Mouse (Mus musculus): ENCODE data around the gene Zfp462. TPM values are rescaled to one million over a fixed set of nuclear protein-coding genes. Genes with fewer than 3 reads are reported as not detected.

Zfp462 gene
- total RNA-seq, 4 experiments from 2014 or later: 43.7 to 73.9 (median 58.2) TPM

- no peak for DNase-seq
These were observed 51.2 kb downstream of the Zfp462 start for GRCm38 (mm10) chr4:54996064-54996463.

- no peak for DNase-seq
These were observed 53.4 kb downstream of the Zfp462 start for GRCm38 (mm10) chr4:54998146-54998841.

DNA sequence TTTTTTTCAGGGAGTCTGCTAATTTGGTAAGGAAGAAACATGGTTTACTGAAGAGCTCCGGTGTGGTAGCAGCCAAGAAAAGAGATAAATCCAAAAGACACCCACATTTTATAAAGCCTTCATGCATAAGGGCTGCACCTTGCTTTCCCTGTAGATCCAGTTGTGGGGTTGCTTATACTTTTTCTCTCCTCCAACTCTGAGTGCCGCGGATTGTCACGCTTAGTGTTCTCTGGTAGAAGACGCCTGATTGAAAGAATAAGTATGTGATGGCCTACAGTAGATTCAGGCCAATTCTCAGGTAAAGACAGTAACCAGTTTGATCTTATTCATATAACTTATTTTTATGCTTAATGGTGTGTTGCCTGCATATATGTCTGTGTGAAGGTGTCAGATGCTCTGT, 54.7 kb downstream of the Zfp462 start:
- no peak for DNase-seq

GRCm38 (mm10) chr4:55001386-55001785, 56.5 kb downstream of the Zfp462 start:
- DNase-seq: no peak

- no peak for DNase-seq
These were observed 58.3 kb downstream of the Zfp462 start for GRCm38 (mm10) chr4:55003128-55003527.

DNA sequence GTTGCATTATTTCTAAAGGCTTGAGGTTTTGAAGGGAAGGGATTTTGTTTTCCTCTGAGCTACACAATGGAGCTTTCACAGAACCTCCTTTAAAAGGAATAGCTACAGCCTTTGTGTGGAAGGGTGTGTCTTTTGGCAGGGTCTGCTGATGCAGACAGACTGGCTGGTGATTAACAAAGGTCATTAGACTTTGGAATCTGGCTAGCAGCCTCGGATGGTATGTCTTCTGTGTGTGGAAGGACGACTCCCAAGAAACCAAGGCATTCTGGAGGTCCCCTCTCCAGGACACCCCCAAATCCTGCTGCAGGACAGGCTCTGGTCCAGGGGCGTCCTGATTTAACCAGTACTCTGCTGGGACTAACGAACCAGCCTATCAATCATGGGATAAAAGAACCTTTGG, 60.2 kb downstream of the Zfp462 start:
- DNase-seq: no peak

DNA sequence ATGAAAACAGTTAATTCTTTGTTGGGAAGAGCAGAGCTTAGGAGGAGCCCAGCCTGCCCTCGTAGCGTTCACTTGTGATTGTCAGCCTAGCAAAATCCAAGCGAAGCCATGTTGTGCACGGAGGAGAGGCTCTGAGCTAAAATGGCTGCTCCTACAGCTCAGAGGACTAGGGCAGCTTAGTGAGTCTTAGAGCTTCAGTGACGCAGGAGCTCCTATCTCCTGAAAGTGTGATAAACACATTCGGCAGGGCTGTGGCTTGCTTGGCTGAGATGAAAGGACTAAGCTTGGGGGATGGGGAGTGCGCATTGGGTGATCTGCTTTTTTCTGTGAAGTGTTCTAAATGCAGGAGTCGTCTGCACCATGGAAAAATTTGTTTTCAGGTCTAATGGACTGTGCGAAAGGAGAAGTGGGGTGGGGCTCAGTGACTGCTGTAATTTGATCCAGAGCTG, 60.7 kb downstream of the Zfp462 start:
- DNase-seq: peak; percentile 55

- no peak for DNase-seq
These were observed 61.2 kb downstream of the Zfp462 start for GRCm38 (mm10) chr4:55006024-55006423.

GRCm38 (mm10) chr4:55008616-55009015, 63.8 kb downstream of the Zfp462 start:
- no peak for DNase-seq

DNA sequence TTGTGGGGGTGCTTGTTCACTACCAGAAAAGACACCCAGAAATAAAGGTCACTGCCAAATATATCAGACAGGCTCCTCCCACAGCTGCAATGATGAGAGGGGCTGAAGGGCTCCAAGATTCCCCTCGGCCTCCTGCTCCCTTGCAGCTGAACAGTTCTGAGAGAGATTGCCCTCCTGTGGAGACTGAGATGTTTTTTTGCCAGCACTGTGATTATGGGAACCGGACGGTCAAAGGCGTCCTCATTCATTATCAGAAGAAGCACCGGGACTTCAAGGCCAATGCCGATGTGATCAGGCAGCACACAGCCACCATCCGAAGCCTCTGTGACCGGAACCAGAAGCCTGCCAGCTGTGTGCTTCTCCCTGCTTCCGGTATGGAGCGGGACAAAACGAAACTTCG, 66.5 kb downstream of the Zfp462 start:
- peak; percentile 46 for DNase-seq

DNA sequence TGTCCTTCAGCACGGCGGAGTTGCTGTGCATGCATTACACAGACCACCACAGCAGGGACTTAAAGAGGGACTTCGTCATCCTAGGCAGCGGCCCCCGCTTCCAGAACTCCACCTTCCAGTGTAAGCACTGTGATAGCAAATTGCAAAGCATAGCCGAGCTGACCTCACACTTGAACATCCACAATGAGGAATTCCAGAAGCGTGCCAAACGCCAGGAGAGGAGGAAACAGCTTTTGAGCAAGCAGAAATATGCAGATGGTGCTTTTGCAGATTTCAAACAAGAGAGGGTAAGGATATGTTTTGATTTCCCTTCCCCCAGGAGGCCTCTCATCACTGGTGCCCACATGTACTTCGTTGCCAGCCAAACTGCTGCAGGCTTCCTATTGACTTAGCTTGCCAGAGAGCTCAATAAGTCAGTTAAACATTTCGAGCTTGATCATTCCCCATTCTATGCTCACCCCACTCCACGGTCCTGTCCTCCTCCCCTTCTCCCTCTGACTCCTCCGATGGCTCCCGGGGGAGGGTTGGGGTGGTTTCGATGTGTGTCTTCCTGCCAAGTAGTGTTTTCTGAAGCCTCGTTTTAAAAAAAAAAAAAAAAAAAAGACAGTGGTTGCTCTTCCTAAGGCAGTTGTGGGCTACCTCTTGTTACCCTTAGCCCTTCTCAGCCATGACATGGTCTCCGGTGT, 68.9 kb downstream of the Zfp462 start:
- DNase-seq: no peak

DNA sequence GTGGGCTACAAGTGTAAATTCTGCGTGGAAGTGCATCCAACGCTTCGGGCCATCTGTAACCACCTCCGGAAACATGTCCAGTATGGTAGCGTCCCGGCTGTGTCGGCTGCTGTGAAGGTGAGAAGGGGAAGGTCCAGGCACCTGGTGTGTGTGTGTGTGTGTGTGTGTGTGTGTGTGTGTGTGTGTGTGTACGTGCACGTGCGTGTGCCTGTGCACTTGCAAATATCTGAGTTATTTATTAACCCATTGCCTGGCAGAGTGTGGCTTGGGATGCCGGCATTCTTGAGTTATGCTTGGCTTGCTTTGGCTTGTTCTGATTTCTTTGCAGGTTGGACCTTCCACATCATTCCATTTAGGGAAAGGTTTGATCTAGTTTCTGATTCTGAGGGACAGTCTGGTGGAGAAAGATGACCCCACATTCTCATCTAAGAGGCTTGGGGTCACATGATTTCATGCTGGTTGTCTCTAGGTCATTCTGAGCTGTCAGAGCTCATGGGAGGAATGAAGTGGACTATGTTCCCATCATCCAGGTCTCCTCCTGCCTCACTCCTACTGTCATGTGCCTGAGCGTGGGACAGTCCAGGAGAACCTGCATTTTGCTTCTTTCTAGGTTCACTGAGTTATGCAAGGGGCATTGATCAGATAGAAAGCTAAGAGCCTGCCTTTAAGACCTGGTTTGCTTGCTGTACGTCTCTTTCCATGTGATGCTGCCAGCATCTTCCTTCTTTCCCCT, 70.0 kb downstream of the Zfp462 start:
- DNase-seq: no peak

GRCm38 (mm10) chr4:55015517-55015916, 70.7 kb downstream of the Zfp462 start:
- no peak for DNase-seq

- DNase-seq: no peak
These were observed 81.3 kb downstream of the Zfp462 start for GRCm38 (mm10) chr4:55026109-55026646.

- no peak for DNase-seq
These were observed 85.6 kb downstream of the Zfp462 start for GRCm38 (mm10) chr4:55030401-55030800.

GRCm38 (mm10) chr4:55032317-55032930, 87.6 kb downstream of the Zfp462 start:
- peak; percentile 56 for DNase-seq

DNA sequence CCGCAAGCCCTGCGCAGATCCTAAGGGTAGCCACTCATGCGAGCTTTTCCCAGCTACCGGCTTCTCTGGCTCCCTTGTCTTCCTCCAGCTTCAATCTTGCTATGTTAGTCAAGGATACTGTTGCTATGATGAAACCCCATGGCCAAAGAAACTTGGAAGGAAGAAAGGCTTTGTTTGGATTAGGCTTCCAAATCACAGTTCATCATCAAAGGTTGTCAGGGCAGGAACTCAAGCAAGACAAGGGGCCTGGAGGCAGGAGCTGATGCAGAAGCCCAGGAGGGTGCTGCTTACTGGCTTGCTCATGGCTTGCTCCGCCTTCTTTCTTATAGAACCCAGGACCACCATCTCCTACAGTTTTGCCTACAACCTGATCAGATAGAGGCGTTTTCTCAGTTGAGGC, 88.6 kb downstream of the Zfp462 start:
- no peak for DNase-seq

DNA sequence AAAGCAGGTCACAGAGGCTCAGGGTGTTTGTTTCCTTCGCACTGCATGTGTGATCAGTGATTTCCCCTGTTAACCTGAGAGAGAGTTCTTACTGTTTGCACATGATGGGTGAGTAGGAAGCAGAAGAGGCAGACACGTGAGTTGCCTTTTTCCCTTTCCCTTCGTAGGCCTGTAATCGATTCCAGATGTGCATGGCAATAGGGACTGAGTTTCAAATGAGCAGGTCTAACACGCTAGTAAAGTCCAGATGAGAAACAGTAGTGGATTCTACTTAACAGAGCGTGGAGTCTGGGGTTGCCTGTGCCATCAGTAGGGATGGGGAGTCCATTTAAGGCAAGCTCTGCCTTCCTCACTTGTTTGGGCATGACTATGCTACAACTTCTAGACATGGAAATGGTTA, 93.3 kb downstream of the Zfp462 start:
- no peak for DNase-seq

DNA sequence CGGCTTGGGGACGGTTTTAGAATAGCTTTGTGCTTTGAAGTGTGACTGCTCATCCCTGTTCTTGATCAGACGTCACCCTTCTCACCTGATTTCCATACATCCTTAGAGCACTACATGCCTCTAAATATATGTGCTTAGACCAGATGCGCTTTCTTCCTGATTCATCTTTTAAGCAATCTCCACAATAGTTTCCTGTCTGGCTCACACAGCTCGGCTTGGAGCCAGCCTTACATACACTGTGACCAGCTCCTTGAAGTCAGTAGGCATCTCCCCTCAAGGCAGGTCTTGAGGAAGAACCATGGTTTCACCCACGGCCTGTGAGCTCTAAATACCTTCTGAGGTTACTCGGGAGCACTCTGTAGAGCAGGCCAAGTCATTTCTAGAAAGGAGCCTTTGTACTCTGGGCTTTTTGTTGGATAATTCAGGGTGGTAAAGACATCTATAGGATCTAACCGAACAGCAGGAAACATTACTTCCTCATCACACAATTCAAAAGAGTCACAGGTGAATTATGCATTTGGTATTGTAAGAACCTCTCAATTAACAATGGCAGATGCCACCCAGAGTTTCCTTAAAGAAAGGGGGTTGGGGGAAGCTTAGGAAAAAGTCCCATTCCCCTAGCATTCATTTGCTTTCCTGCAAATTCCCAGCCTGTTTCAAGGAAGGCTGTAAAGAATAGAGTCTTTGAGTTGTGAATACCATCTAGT, 95.6 kb downstream of the Zfp462 start:
- DNase-seq: no peak

DNA sequence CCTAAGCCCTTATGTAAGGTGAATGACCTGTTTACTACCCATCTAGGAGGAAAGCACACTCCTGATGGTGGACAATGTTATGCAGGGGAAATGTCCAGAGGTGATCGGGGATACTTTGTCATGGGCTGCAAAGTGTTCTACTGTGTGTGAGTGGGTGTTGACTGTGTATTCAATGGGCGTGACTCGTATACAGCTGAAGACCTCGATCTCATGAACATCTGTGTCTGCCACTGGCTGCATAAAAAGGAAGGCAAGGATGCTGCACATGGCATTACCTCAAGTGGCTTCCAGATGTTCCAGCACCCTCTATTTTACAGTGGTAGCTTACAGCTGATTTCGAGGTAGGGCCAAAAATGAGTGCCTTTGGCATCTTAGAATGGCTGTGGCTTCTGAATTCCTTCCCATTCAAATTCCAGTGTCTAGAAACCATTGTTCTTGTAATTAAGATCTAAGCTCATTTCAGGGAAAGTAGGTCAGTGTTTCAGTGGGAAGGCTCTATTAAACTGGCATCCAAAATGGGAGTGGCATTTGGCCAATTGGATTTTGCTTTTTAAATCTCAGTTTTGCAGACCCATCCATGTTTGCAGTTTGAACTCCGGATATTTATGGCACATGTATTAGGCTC, 96.4 kb downstream of the Zfp462 start:
- DNase-seq: no peak

DNA sequence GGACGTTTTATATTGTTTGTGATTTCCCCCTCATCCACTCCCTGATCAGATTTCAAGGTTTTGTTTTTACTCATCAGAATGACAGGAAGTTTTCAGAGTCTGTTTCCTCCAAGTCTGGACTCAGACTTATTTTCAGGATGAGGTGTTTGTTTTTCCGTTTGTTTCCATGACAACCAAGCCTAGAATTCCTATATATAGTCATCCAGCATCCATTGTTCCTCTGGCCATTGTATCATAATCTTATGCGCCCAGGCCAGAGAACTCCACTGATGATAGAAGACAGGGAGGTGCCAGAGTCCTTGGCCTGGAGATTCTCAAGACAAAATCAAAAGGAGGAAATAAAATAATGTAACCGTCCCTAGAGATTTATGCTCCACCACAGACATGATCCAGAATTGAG, 97.7 kb downstream of the Zfp462 start:
- no peak for DNase-seq

DNA sequence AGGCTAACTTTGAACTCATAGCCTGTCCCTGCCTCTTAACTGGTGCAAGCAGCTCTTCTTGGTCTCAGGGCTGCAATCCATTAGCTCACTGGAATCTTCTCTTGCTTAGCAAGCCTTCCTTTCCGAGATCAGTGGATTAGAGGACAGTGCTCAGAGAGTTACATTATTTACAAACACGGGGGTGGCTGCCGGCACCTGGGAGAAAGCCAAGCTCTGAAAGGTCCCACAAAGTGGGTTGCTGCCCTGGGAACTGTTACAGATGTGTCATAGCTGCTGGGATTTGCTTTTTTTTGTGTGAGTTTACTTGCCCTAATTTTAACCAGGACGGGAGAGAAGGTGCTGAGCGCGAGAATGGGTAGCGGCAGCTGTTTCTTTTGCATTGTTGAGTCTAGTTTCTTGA, 102.4 kb downstream of the Zfp462 start:
- DNase-seq: no peak

Measured in adrenal gland, adult 8-10 months (tissue).